11 mouse cellular contexts compared by ENCODE assay signal in the genomic region with DNA sequence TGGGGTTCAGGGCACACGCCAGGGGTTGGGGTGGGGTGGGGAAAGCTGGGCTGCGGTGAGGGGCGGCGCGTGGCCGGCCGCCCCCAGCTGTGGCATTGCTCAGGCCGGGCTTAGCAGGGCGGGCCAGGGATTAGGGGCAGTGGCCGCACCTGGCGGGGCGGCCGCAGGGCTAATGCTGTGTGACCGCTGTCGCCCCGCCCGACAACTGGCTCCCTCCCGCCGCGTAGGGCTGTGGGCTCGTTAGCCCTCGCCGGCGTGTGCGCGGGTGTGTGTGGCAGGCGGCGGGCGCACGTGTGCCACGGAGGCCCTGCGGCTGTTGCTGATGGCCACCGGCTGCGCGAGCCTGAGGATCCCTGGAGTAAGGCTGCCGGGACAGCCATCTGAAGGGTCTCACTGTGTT. TPM values are rescaled to one million over a fixed set of nuclear protein-coding genes. Genes with fewer than 3 reads are reported as not detected.
A peak's percentile ranks its signal among the peaks of the same experiment; 100 is the strongest.
DNase-seq lines count a peak whose midpoint lies in the region; ATAC-seq and TF ChIP-seq lines count a peak whose summit lies in the region.
"Had no signal": no experiment of that assay in that cellular context is flagged by ENCODE, and none has a peak within 500 bp of the region (broad histone marks: within the 10 kb centered on the region; RNA-seq: fewer than 3 reads in every experiment).

No protein-coding gene starts in this region.

- no peak for ATAC-seq in hindbrain, embryonic 12.5 days (ENCODE audit: low FRiP score)
- peak; percentile 25; the same call in 1 of the 2 replicates for ATAC-seq in midbrain, embryonic 16.5 days

- in situ Hi-C loops in ES-E14 (cut with MboI; ENCODE audit: low sequenced_read_pairs in 2 of 2, unreplicated experiment in 2 of 2): no loop called here

- peaks cover 51% of the 10 kb centered on the region for H3K27me3 ChIP-seq in embryonic facial prominence, embryonic 10.5 days (replicated peaks; ENCODE audit: low read depth, poor library complexity, severe bottlenecking)
- H3K27me3 ChIP-seq in hindbrain, embryonic 12.5 days: peaks cover 51% of the 10 kb centered on the region
- peaks cover 25% of the 10 kb centered on the region for H3K27me3 ChIP-seq in midbrain, embryonic 16.5 days (ENCODE audit: control insufficient read depth, insufficient read depth, low read depth, low read length)

- no peaks in the 10 kb centered on the region for H3K36me3 ChIP-seq in ES-E14 (ENCODE audit: control insufficient read depth, insufficient read depth, low read length, poor library complexity, severe bottlenecking)
- H3K36me3 ChIP-seq in embryonic facial prominence, embryonic 10.5 days (replicated peaks): no peaks in the 10 kb centered on the region
- no peaks in the 10 kb centered on the region for H3K36me3 ChIP-seq in hindbrain, embryonic 12.5 days
- no peaks in the 10 kb centered on the region for H3K36me3 ChIP-seq in midbrain, embryonic 16.5 days (ENCODE audit: control insufficient read depth, insufficient read depth, low read length)

- no peak overlapping the region for H3K27ac ChIP-seq in ES-E14 (ENCODE audit: insufficient read depth, low read depth, low read length, poor library complexity, severe bottlenecking)
- H3K27ac ChIP-seq in embryonic facial prominence, embryonic 10.5 days (replicated peaks): no peak overlapping the region
- no peak overlapping the region for H3K27ac ChIP-seq in hindbrain, embryonic 12.5 days
- no peak overlapping the region for H3K27ac ChIP-seq in midbrain, embryonic 16.5 days (ENCODE audit: low read length)

- DNase-seq in ES-E14 (ENCODE audit: low read depth, low spot score): no peak
- peak; percentile 10 for DNase-seq in embryonic facial prominence, embryonic 10.5 days (ENCODE audit: low spot score)
- DNase-seq in spleen, postnatal 36 days (ENCODE audit: low spot score in 2 of 2): no peak
- no peak for DNase-seq in layer of hippocampus, adult 9-11 months
- no peak for DNase-seq in frontal cortex, postnatal 25 days (ENCODE audit: low spot score in 2 of 2)
- DNase-seq: kidney, postnatal 4 days; liver had no signal

- peaks cover 0 to 4% of the 10 kb centered on the region in 2 experiments; a peak in 1 of 4 replicates for H3K4me1 ChIP-seq in ES-E14 (ENCODE audit: control insufficient read depth in 2 of 2, insufficient read depth in 2 of 2, low read length in 2 of 2, poor library complexity in 1 of 2)
- H3K4me1 ChIP-seq in embryonic facial prominence, embryonic 10.5 days: peaks cover 11% of the 10 kb centered on the region
- peaks cover 6% of the 10 kb centered on the region for H3K4me1 ChIP-seq in hindbrain, embryonic 12.5 days
- peaks cover 4% of the 10 kb centered on the region; the same call in 1 of the 2 replicates for H3K4me1 ChIP-seq in midbrain, embryonic 16.5 days (ENCODE audit: control insufficient read depth, insufficient read depth, low read length)

- no peaks in the 10 kb centered on the region for H3K9me3 ChIP-seq in ES-E14 (ENCODE audit: control insufficient read depth, insufficient read depth, low read depth, low read length)
- H3K9me3 ChIP-seq in embryonic facial prominence, embryonic 10.5 days: no peaks in the 10 kb centered on the region
- H3K9me3 ChIP-seq in hindbrain, embryonic 12.5 days (replicated peaks): no peaks in the 10 kb centered on the region
- no peaks in the 10 kb centered on the region for H3K9me3 ChIP-seq in midbrain, embryonic 16.5 days (replicated peaks; ENCODE audit: control insufficient read depth, low read length, poor library complexity, severe bottlenecking)

- H3K4me3 ChIP-seq in ES-E14 (ENCODE audit: insufficient read depth in 1 of 2, low read depth in 1 of 2, low read length in 2 of 2, poor library complexity in 1 of 2, severe bottlenecking in 1 of 2): peak overlapping the region in 1 of 2 experiments; percentile 69; a peak in 2 of 4 replicates
- H3K4me3 ChIP-seq in embryonic facial prominence, embryonic 10.5 days: peak overlapping the region; percentile 32
- H3K4me3 ChIP-seq in hindbrain, embryonic 12.5 days: peak overlapping the region; percentile 23
- peak overlapping the region; percentile 31 for H3K4me3 ChIP-seq in midbrain, embryonic 16.5 days (ENCODE audit: low read depth, low read length)

- H3K4me2 ChIP-seq in hindbrain, embryonic 12.5 days (replicated peaks): peak overlapping the region; percentile 46
- peak overlapping the region; percentile 57 for H3K4me2 ChIP-seq in midbrain, embryonic 16.5 days (ENCODE audit: low read length)

- peak overlapping the region; percentile 18; the same call in 1 of the 2 replicates for H3K9ac ChIP-seq in ES-E14 (ENCODE audit: insufficient read depth, low read depth, low read length, poor library complexity, severe bottlenecking)
- peak overlapping the region; percentile 18; the same call in 1 of the 2 replicates for H3K9ac ChIP-seq in hindbrain, embryonic 12.5 days
- H3K9ac ChIP-seq in midbrain, embryonic 16.5 days (ENCODE audit: low read depth, low read length): peak overlapping the region; percentile 53

- 3% methylated on average over 36 of the region's 36 CpGs for WGBS in embryonic facial prominence, embryonic 10.5 days
- WGBS in hindbrain, embryonic 12.5 days: 4% methylated on average over 30 of the region's 36 CpGs
- under 1% methylated on average over 32 of the region's 36 CpGs for WGBS in midbrain, embryonic 16.5 days

TF ChIP-seq in ES-E14, 5 proteins besides CTCF, POLR2A, EP300 and RAD21:
- TF ChIP-seq CHD2 (IDR thresholded peaks at IDR 0.05; ENCODE audit: low read depth, low read length): no peak
- no peak for TF ChIP-seq ZNF384 (IDR thresholded peaks at IDR 0.05; ENCODE audit: low read depth, low read length)
- TF ChIP-seq ZC3H11A (IDR thresholded peaks at IDR 0.05; ENCODE audit: borderline replicate concordance, low read depth, low read length): no peak
- TF ChIP-seq MAFK (IDR thresholded peaks at IDR 0.05; ENCODE audit: insufficient read depth, low read depth, low read length): no peak
- no peak for TF ChIP-seq HCFC1 (IDR thresholded peaks at IDR 0.05; ENCODE audit: borderline replicate concordance, insufficient read depth, low read length)

RNA-seq across cellular contexts. Expression of a gene that starts 27.5 kb away (rescaled TPM):
- total RNA-seq in ES-E14 (2012; rRNA removed): not detected in 2 replicates
- 0.62 and 2.0 TPM in 2 replicates for polyA plus RNA-seq in embryonic facial prominence, embryonic 10.5 days (2016; fragmentation: Nextera tagmentation; extraction: Ambion mirVana)
- polyA plus RNA-seq in hindbrain, embryonic 12.5 days (2016; fragmentation: Nextera tagmentation; extraction: Ambion mirVana): 2.6 and 12.1 TPM in 2 replicates
- 0.19 TPM in 1 of 2 replicates, not detected in the other for polyA plus RNA-seq in midbrain, embryonic 16.5 days (2015; fragmentation: Nextera tagmentation; extraction: Ambion mirVana)
- total RNA-seq: megakaryocyte-erythroid progenitor cell, adult 5-6 weeks had no signal

RNA-seq across cellular contexts. Expression of a gene that starts 47.5 kb away (rescaled TPM):
- 0.18 TPM in 1 of 2 replicates, not detected in the other for total RNA-seq in ES-E14 (2012; rRNA removed)
- polyA plus RNA-seq in embryonic facial prominence, embryonic 10.5 days (2016; fragmentation: Nextera tagmentation; extraction: Ambion mirVana): 0.58 and 0.69 TPM in 2 replicates
- 8.2 and 9.8 TPM in 2 replicates for polyA plus RNA-seq in hindbrain, embryonic 12.5 days (2016; fragmentation: Nextera tagmentation; extraction: Ambion mirVana)
- polyA plus RNA-seq in midbrain, embryonic 16.5 days (2015; fragmentation: Nextera tagmentation; extraction: Ambion mirVana): 10.1 and 11.4 TPM in 2 replicates
- polyA plus RNA-seq: heart, embryonic 16.5 days had no signal
